In genomic region chr9:89758139-89758538, GRCm38 (mm10) we compare ENCODE assay signal across 25 mouse cellular contexts. TPM values are rescaled to one million over a fixed set of nuclear protein-coding genes. Genes with fewer than 3 reads are reported as not detected.
"Had no signal": no experiment of that assay in that cellular context is flagged by ENCODE, and none has a peak within 500 bp of the region (broad histone marks: within the 10 kb centered on the region; RNA-seq: fewer than 3 reads in every experiment).

No protein-coding gene starts in this region.

- H3K4me3 ChIP-seq: midbrain, embryonic 10.5 days; midbrain, embryonic 12.5 days; myocyte; neural tube, embryonic 13.5 days; neural tube, embryonic 15.5 days; stomach, embryonic 15.5 days had no signal

- DNase-seq: lung, adult 18-20 months; lung, embryonic 14.5 days; lung, postnatal 10 days; lung, postnatal 4 days; midbrain, embryonic 14.5 days; retina, postnatal 1 day; spleen, adult 18-20 months; thymus, adult 18-20 months; thymus, postnatal 14 days; thymus, postnatal 36 days had no signal

- H3K4me1 ChIP-seq: midbrain, embryonic 10.5 days; midbrain, embryonic 12.5 days; neural tube, embryonic 13.5 days; neural tube, embryonic 15.5 days; stomach, embryonic 15.5 days had no signal

- ATAC-seq: midbrain, embryonic 16.5 days had no signal

- H3K9me3 ChIP-seq: midbrain, embryonic 10.5 days; midbrain, embryonic 12.5 days; neural tube, embryonic 13.5 days; neural tube, embryonic 15.5 days; stomach, embryonic 15.5 days had no signal

- H3K36me3 ChIP-seq: midbrain, embryonic 10.5 days; midbrain, embryonic 12.5 days; neural tube, embryonic 13.5 days; neural tube, embryonic 15.5 days; stomach, embryonic 15.5 days had no signal

- H3K27ac ChIP-seq: midbrain, embryonic 10.5 days; midbrain, embryonic 12.5 days; neural tube, embryonic 13.5 days; neural tube, embryonic 15.5 days; stomach, embryonic 15.5 days; stomach, postnatal 0 days had no signal

- H3K4me2 ChIP-seq: lung, embryonic 14.5 days; midbrain, embryonic 12.5 days; neural tube, embryonic 13.5 days; neural tube, embryonic 15.5 days; stomach, embryonic 15.5 days had no signal

- H3K9ac ChIP-seq: lung, embryonic 14.5 days; midbrain, embryonic 12.5 days; neural tube, embryonic 13.5 days; neural tube, embryonic 15.5 days; stomach, embryonic 15.5 days had no signal

- H3K27me3 ChIP-seq: midbrain, embryonic 12.5 days; neural tube, embryonic 13.5 days; neural tube, embryonic 15.5 days; stomach, embryonic 15.5 days had no signal

RNA-seq across cellular contexts. Expression of gene Ankrd34c, which starts 19.9 kb away (rescaled TPM):
- total RNA-seq: megakaryocyte, adult 5-6 weeks; megakaryocyte-erythroid progenitor cell, adult 5-6 weeks had no signal
- polyA plus RNA-seq: liver, embryonic 16.5 days; lung, embryonic 14.5 days; lung, embryonic 16.5 days; midbrain, embryonic 10.5 days; midbrain, embryonic 12.5 days; myocyte; neural tube, embryonic 11.5 days; small intestine, adult 2 months; stomach, embryonic 15.5 days; stomach, postnatal 0 days; thymus, postnatal 0 days had no signal
